ENCODE assay signal across 8 mouse cellular contexts in the genomic region with DNA sequence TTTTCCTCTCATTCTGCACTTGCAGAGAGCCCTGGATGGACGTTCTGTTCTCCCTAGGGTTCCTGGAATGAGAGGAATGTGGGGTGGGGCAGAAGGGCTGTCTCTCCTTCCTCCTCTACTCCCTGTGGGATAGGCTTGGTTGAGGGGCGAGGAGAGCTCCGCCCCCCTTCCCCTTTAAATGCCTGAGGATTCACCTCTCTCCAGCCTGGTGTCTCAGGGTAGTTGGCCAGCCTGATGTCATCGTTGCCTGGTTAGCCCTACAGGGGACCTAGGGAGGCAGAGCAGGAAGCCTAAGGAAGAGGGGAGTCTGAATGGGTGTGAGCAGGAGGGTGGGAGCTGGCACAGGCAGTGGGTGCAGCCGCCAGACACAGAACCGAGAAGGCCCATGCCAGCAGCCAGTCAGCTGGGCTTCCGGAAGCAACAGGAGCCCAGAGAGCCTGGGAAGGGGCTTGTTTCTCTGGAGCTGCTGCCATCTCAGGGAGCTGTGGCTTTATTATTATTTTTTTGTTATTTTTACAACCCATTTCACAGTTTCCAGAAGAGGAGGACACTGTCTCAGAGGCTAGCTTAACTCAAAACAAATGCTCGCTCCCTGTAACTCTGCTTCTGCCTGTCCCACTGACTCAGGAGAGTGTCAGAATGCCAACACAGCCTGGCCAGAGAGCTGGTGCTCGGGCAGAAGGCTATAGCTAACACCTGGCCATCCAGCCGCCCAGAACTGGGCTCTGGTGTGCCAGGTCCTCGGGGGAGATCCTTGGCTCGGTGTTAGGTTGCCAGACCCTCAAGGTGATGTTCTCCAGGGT. TPM values are rescaled to one million over a fixed set of nuclear protein-coding genes. Genes with fewer than 3 reads are reported as not detected.
DNase-seq lines count a peak whose midpoint lies in the region; ATAC-seq and TF ChIP-seq lines count a peak whose summit lies in the region.

No protein-coding gene starts in this region.

- DNase-seq in cerebellum, postnatal 14 days = peak; percentile 50 to 62
- no peak for DNase-seq in cerebellum, adult 18-20 months
- DNase-seq in adipocyte (ENCODE audit: low spot score) = peak; percentile 60
- no peak for DNase-seq in hindbrain, embryonic 10.5 days (ENCODE audit: low spot score)
- no peak for DNase-seq in limb, embryonic 14.5 days (ENCODE audit: low spot score)
- no peak for DNase-seq in left cerebral cortex, postnatal 36 days (ENCODE audit: low spot score in 2 of 2)
- DNase-seq in gastrocnemius, postnatal 4 days (ENCODE audit: low spot score in 2 of 2) = no peak

- ATAC-seq in limb, embryonic 14.5 days (ENCODE audit: low FRiP score, low read depth) = no peak
- ATAC-seq in liver, embryonic 12.5 days = no peak

- peak overlapping the region; percentile 79 for H3K27ac ChIP-seq in hindbrain, embryonic 10.5 days
- 0 out of 2 replicates have a peak overlapping the region, but pooled peaks have one; percentile 19 for H3K27ac ChIP-seq in limb, embryonic 14.5 days (replicated peaks; ENCODE audit: low read depth, low read length)
- H3K27ac ChIP-seq in liver, embryonic 12.5 days = no peak overlapping the region

- peak overlapping the region; percentile 24 for H3K4me3 ChIP-seq in hindbrain, embryonic 10.5 days
- H3K4me3 ChIP-seq in limb, embryonic 14.5 days (replicated peaks; ENCODE audit: low read length) = no peak overlapping the region
- H3K4me3 ChIP-seq in liver, embryonic 12.5 days = no peak overlapping the region

- H3K27me3 ChIP-seq in hindbrain, embryonic 10.5 days (ENCODE audit: insufficient read depth, poor library complexity, severe bottlenecking) = no peaks in the 10 kb centered on the region
- H3K27me3 ChIP-seq in limb, embryonic 14.5 days (ENCODE audit: control insufficient read depth, insufficient read depth, low read length) = no peaks in the 10 kb centered on the region
- peaks cover 9% of the 10 kb centered on the region; the same call in 1 of the 2 replicates for H3K27me3 ChIP-seq in liver, embryonic 12.5 days (replicated peaks)

- TF ChIP-seq POLR2A in limb, embryonic 14.5 days (IDR thresholded peaks at IDR 0.05; ENCODE audit: borderline replicate concordance, extremely low read depth, insufficient read depth, insufficient read length) = no peak

- H3K36me3 ChIP-seq in hindbrain, embryonic 10.5 days = peaks cover 70% of the 10 kb centered on the region
- H3K36me3 ChIP-seq in limb, embryonic 14.5 days (ENCODE audit: control insufficient read depth, insufficient read depth, low read length) = no peaks in the 10 kb centered on the region; the same call in none of the 2 replicates
- H3K36me3 ChIP-seq in liver, embryonic 12.5 days = no peaks in the 10 kb centered on the region

- no peaks in the 10 kb centered on the region for H3K9me3 ChIP-seq in hindbrain, embryonic 10.5 days
- no peaks in the 10 kb centered on the region for H3K9me3 ChIP-seq in limb, embryonic 14.5 days (ENCODE audit: control insufficient read depth, low read length)
- H3K9me3 ChIP-seq in liver, embryonic 12.5 days (replicated peaks) = no peaks in the 10 kb centered on the region

- intact Hi-C loops in left cerebral cortex, postnatal 36 days (cut with DNase I) = no loop called here

- 50% methylated on average over 12 of the region's 12 CpGs for WGBS in hindbrain, embryonic 10.5 days
- 40% methylated on average over 12 of the region's 12 CpGs for WGBS in limb, embryonic 14.5 days
- WGBS in liver, embryonic 12.5 days (ENCODE audit: insufficient replicate concordance) = 60% methylated on average over 12 of the region's 12 CpGs

- H3K4me1 ChIP-seq in hindbrain, embryonic 10.5 days (replicated peaks) = peaks cover 96% of the 10 kb centered on the region
- peaks cover 75% of the 10 kb centered on the region for H3K4me1 ChIP-seq in limb, embryonic 14.5 days (ENCODE audit: control insufficient read depth, insufficient read depth, low read length)
- H3K4me1 ChIP-seq in liver, embryonic 12.5 days = peaks cover 64% of the 10 kb centered on the region

- no peak overlapping the region for H3K9ac ChIP-seq in limb, embryonic 14.5 days (ENCODE audit: low read depth, low read length, severe bottlenecking)
- no peak overlapping the region for H3K9ac ChIP-seq in liver, embryonic 12.5 days

- H3K4me2 ChIP-seq in limb, embryonic 14.5 days (replicated peaks; ENCODE audit: low read depth, low read length, severe bottlenecking) = no peak overlapping the region; the same call in 1 of the 2 replicates
- H3K4me2 ChIP-seq in liver, embryonic 12.5 days = no peak overlapping the region

RNA-seq across cellular contexts. Expression of a gene that starts 20.3 kb away (rescaled TPM):
- polyA plus RNA-seq in hindbrain, embryonic 10.5 days (2016; fragmentation: Nextera tagmentation; extraction: Ambion mirVana) = 17.0 and 18.8 TPM in 2 replicates
- polyA plus RNA-seq in limb, embryonic 14.5 days (2012; rRNA removed) = 22.9 and 28.3 TPM in 2 replicates
- polyA plus RNA-seq in limb, embryonic 14.5 days (2014; fragmentation: Nextera tagmentation; extraction: Ambion mirVana) = 14.0 and 14.9 TPM in 2 replicates
- 10 to 100 TPM; 15.3 to 20.9 TPM for total RNA-seq in left cerebral cortex, postnatal 36 days (2021)
- polyA plus RNA-seq in liver, embryonic 12.5 days (2016; fragmentation: Nextera tagmentation; extraction: Ambion mirVana) = 3.0 and 3.5 TPM in 2 replicates
- total RNA-seq in gastrocnemius, postnatal 4 days (2021) = 10 to 100 TPM; 13.6 to 15.1 TPM

Comparison
In these comparisons a context has a peak if more than half of its experiments do, and no peak if none do; other contexts are left out.
1. DNase-seq: peak in cerebellum, postnatal 14 days (2 of 2) and adipocyte (single experiment); none in cerebellum, adult 18-20 months (0 of 2), hindbrain, embryonic 10.5 days (single experiment), limb, embryonic 14.5 days (single experiment), left cerebral cortex, postnatal 36 days (0 of 2) and gastrocnemius, postnatal 4 days (0 of 2).